In genomic region chr14:79773425-79774391, GRCm38 (mm10) we compare ENCODE assay signal across 8 mouse cellular contexts. TPM values are rescaled to one million over a fixed set of nuclear protein-coding genes. Genes with fewer than 3 reads are reported as not detected.
DNase-seq lines count a peak whose midpoint lies in the region; ATAC-seq and TF ChIP-seq lines count a peak whose summit lies in the region.
"Had no signal": no experiment of that assay in that cellular context is flagged by ENCODE, and none has a peak within 500 bp of the region (broad histone marks: within the 10 kb centered on the region; RNA-seq: fewer than 3 reads in every experiment).

No protein-coding gene starts in this region.

- under 1% methylated on average over 44 of the region's 44 CpGs for WGBS in lung, embryonic 15.5 days
- 1% methylated on average over 43 of the region's 44 CpGs for WGBS in lung, postnatal 0 days
- WGBS in forebrain, embryonic 11.5 days = under 1% methylated on average over 43 of the region's 44 CpGs

- peaks cover 76% of the 10 kb centered on the region for H3K27me3 ChIP-seq in lung, embryonic 15.5 days
- peaks cover 61% of the 10 kb centered on the region for H3K27me3 ChIP-seq in lung, postnatal 0 days (replicated peaks; ENCODE audit: insufficient read depth, low read length)
- H3K27me3 ChIP-seq in forebrain, embryonic 11.5 days (ENCODE audit: control insufficient read depth, insufficient read depth, low read length) = peaks cover 30% of the 10 kb centered on the region

- no peak for ATAC-seq in lung, embryonic 15.5 days (ENCODE audit: borderline replicate concordance, extremely low read depth, low FRiP score, low TSS enrichment)
- ATAC-seq in lung, postnatal 0 days = no peak
- peak; percentile 65 for ATAC-seq in forebrain, embryonic 11.5 days (replicated peaks; ENCODE audit: low FRiP score)

- TF ChIP-seq CTCF in lung, postnatal 0 days (IDR thresholded peaks at IDR 0.05) = no peak

- H3K4me3 ChIP-seq in lung, embryonic 15.5 days = peak overlapping the region; percentile 27
- no peak overlapping the region for H3K4me3 ChIP-seq in lung, postnatal 0 days (ENCODE audit: low read depth, low read length)
- peak overlapping the region; percentile 41 for H3K4me3 ChIP-seq in forebrain, embryonic 11.5 days (ENCODE audit: low read depth, low read length)

- peaks cover 28% of the 10 kb centered on the region for H3K4me1 ChIP-seq in lung, embryonic 15.5 days
- H3K4me1 ChIP-seq in lung, postnatal 0 days (ENCODE audit: insufficient read depth, low read depth, low read length) = peaks cover 11% of the 10 kb centered on the region; the same call in 1 of the 2 replicates
- H3K4me1 ChIP-seq in forebrain, embryonic 11.5 days (replicated peaks; ENCODE audit: control insufficient read depth, insufficient read depth, low read length) = peaks cover 20% of the 10 kb centered on the region; the same call in 1 of the 2 replicates

- no peaks in the 10 kb centered on the region for H3K36me3 ChIP-seq in lung, embryonic 15.5 days
- no peaks in the 10 kb centered on the region for H3K36me3 ChIP-seq in lung, postnatal 0 days (ENCODE audit: insufficient read depth, low read length)
- no peaks in the 10 kb centered on the region for H3K36me3 ChIP-seq in forebrain, embryonic 11.5 days (ENCODE audit: control insufficient read depth, insufficient read depth, low read length)

- H3K4me2 ChIP-seq in lung, embryonic 15.5 days = peak overlapping the region; percentile 54
- no peak overlapping the region for H3K4me2 ChIP-seq in lung, postnatal 0 days (replicated peaks; ENCODE audit: low read depth, low read length)
- peak overlapping the region; percentile 82 for H3K4me2 ChIP-seq in forebrain, embryonic 11.5 days (ENCODE audit: low read depth, low read length, severe bottlenecking)

- H3K9me3 ChIP-seq in lung, embryonic 15.5 days = no peaks in the 10 kb centered on the region
- H3K9me3 ChIP-seq in lung, postnatal 0 days (ENCODE audit: low read length) = no peaks in the 10 kb centered on the region
- no peaks in the 10 kb centered on the region for H3K9me3 ChIP-seq in forebrain, embryonic 11.5 days (ENCODE audit: control insufficient read depth, low read length)

- H3K9ac ChIP-seq in lung, embryonic 15.5 days = no peak overlapping the region
- no peak overlapping the region for H3K9ac ChIP-seq in lung, postnatal 0 days (replicated peaks; ENCODE audit: low read depth)
- peak overlapping the region; percentile 69 for H3K9ac ChIP-seq in forebrain, embryonic 11.5 days (ENCODE audit: low read length)

- TF ChIP-seq EP300 in lung, postnatal 0 days (IDR thresholded peaks at IDR 0.05) = no peak

- intact Hi-C loops in left cerebral cortex, postnatal 36 days (cut with DNase I) = loop anchor here (5.0 to 10.0 kb wide), 2 partner anchors 141 to 254 kb away; no protein-coding TSS in a partner anchor

- DNase-seq in lung, postnatal 0 days (ENCODE audit: low spot score) = no peak
- peak; percentile 87 for DNase-seq in forebrain, embryonic 11.5 days (ENCODE audit: low spot score)
- peak; percentile 24 to 27 for DNase-seq in left cerebral cortex, postnatal 36 days (ENCODE audit: low spot score in 2 of 2)
- peak; percentile 36 for DNase-seq in right cerebral cortex, postnatal 25 days
- DNase-seq in spleen, postnatal 36 days (ENCODE audit: low spot score in 2 of 2) = no peak
- DNase-seq in gastrocnemius, adult 18-20 months (ENCODE audit: low spot score) = no peak

- no peak overlapping the region for H3K27ac ChIP-seq in lung, embryonic 15.5 days
- no peak overlapping the region for H3K27ac ChIP-seq in lung, postnatal 0 days (ENCODE audit: low read length)
- H3K27ac ChIP-seq in forebrain, embryonic 11.5 days (ENCODE audit: low read depth, low read length) = peak overlapping the region; percentile 69

RNA-seq across cellular contexts. Expression of gene Pcdh8, which starts 2.6 kb away (rescaled TPM):
- 0.11 and 0.18 TPM in 2 replicates for polyA plus RNA-seq in lung, embryonic 15.5 days (2015; fragmentation: Nextera tagmentation; extraction: Ambion mirVana)
- not detected in 2 replicates for polyA plus RNA-seq in lung, postnatal 0 days (2015; fragmentation: Nextera tagmentation; extraction: Ambion mirVana)
- 11.4 and 13.7 TPM in 2 replicates for polyA plus RNA-seq in forebrain, embryonic 11.5 days (2014; fragmentation: Nextera tagmentation; extraction: Ambion mirVana)
- 10 to 100 TPM; 57.9 to 58.8 TPM for total RNA-seq in left cerebral cortex, postnatal 36 days (2021)
- not detected for total RNA-seq in gastrocnemius, adult 18-20 months (2021)
- total RNA-seq: liver, adult 2 months had no signal
- polyA plus RNA-seq: liver, adult 2 months had no signal

Comparison
In these comparisons a context has a peak if more than half of its experiments do, and no peak if none do; other contexts are left out.
1. DNase-seq: peak in forebrain, embryonic 11.5 days (single experiment), left cerebral cortex, postnatal 36 days (2 of 2) and right cerebral cortex, postnatal 25 days (single experiment); none in lung, postnatal 0 days (single experiment), spleen, postnatal 36 days (0 of 2) and gastrocnemius, adult 18-20 months (single experiment).
2. RNA of gene Pcdh8, which starts 2.6 kb away (polyA plus RNA-seq): 11.4 to 13.7 TPM in forebrain, embryonic 11.5 days; 0.11 to 0.18 TPM in lung, embryonic 15.5 days and not detected in lung, postnatal 0 days; every median in the first group is over 10 times any median in the second.